Mouse (Mus musculus): ENCODE measurements around the gene Arvcf. TPM values are rescaled to one million over a fixed set of nuclear protein-coding genes. Genes with fewer than 3 reads are reported as not detected.

Gene Arvcf
- polyA plus RNA-seq, 1 experiment, result 26.3 TPM

- H3K27me3 ChIP-seq (ENCODE audit: control insufficient read depth, insufficient read depth, low read length, poor library complexity, severe bottlenecking), result no peaks in the 10 kb centered on the region
- H3K36me3 ChIP-seq (ENCODE audit: control insufficient read depth, insufficient read depth, low read length, poor library complexity, severe bottlenecking), result no peaks in the 10 kb centered on the region
- H3K9ac ChIP-seq (ENCODE audit: low read depth, poor library complexity, severe bottlenecking), result no peak overlapping the region
- peaks cover 3% of the 10 kb centered on the region for H3K4me1 ChIP-seq (ENCODE audit: control insufficient read depth, insufficient read depth, low read length)
- H3K4me3 ChIP-seq (ENCODE audit: low read depth, low read length), result no peak overlapping the region
- TF ChIP-seq EP300 (IDR thresholded peaks at IDR 0.05; ENCODE audit: insufficient read depth, low read depth, low read length), result no peak
- TF ChIP-seq CTCF (IDR thresholded peaks at IDR 0.05; ENCODE audit: low read depth, low read length), result no peak
- no peak for TF ChIP-seq POLR2A (IDR thresholded peaks at IDR 0.05; ENCODE audit: insufficient read depth, low read length)
- H3K9me3 ChIP-seq (replicated peaks; ENCODE audit: control insufficient read depth, insufficient read depth, low read length, poor library complexity, severe bottlenecking), result no peaks in the 10 kb centered on the region
- no peak overlapping the region for H3K27ac ChIP-seq (ENCODE audit: insufficient read depth, low read length)
Observed at GRCm38 (mm10) chr16:18416837-18417236, 68.9 kb downstream of the Arvcf start.

GRCm38 (mm10) chr16:18417491-18417890, 69.5 kb downstream of the Arvcf start:
- TF ChIP-seq POLR2A (IDR thresholded peaks at IDR 0.05; ENCODE audit: insufficient read depth, low read length), result no peak
- TF ChIP-seq EP300 (IDR thresholded peaks at IDR 0.05; ENCODE audit: insufficient read depth, low read depth, low read length), result no peak
- TF ChIP-seq CTCF (IDR thresholded peaks at IDR 0.05; ENCODE audit: low read depth, low read length), result no peak
- no peak overlapping the region for H3K9ac ChIP-seq (ENCODE audit: low read depth, poor library complexity, severe bottlenecking)
- no peak overlapping the region for H3K27ac ChIP-seq (ENCODE audit: insufficient read depth, low read length)
- H3K4me3 ChIP-seq (ENCODE audit: low read depth, low read length), result no peak overlapping the region
- no peaks in the 10 kb centered on the region for H3K9me3 ChIP-seq (replicated peaks; ENCODE audit: control insufficient read depth, insufficient read depth, low read length, poor library complexity, severe bottlenecking)
- peaks cover 3% of the 10 kb centered on the region for H3K4me1 ChIP-seq (ENCODE audit: control insufficient read depth, insufficient read depth, low read length)
- H3K27me3 ChIP-seq (ENCODE audit: control insufficient read depth, insufficient read depth, low read length, poor library complexity, severe bottlenecking), result no peaks in the 10 kb centered on the region
- no peaks in the 10 kb centered on the region for H3K36me3 ChIP-seq (ENCODE audit: control insufficient read depth, insufficient read depth, low read length, poor library complexity, severe bottlenecking)

GRCm38 (mm10) chr16:18418756-18419602, 71.0 kb downstream of the Arvcf start:
- Histone ChIP-seq H3K36me3 (ENCODE audit: control insufficient read depth, insufficient read depth, low read length, poor library complexity, severe bottlenecking) (no peaks in the 10 kb centered on the region), H3K4me1 (ENCODE audit: control insufficient read depth, insufficient read depth, low read length) (peaks cover 3% of the 10 kb centered on the region), H3K9ac (ENCODE audit: low read depth, poor library complexity, severe bottlenecking) (no peak overlapping the region), H3K9me3 (replicated peaks; ENCODE audit: control insufficient read depth, insufficient read depth, low read length, poor library complexity, severe bottlenecking) (no peaks in the 10 kb centered on the region), H3K4me3 (ENCODE audit: low read depth, low read length) (no peak overlapping the region), H3K27ac (ENCODE audit: insufficient read depth, low read length) (no peak overlapping the region), H3K27me3 (ENCODE audit: control insufficient read depth, insufficient read depth, low read length, poor library complexity, severe bottlenecking) (no peaks in the 10 kb centered on the region)
- TF ChIP-seq CTCF (IDR thresholded peaks at IDR 0.05; ENCODE audit: low read depth, low read length) (no peak), POLR2A (IDR thresholded peaks at IDR 0.05; ENCODE audit: insufficient read depth, low read length) (no peak)

GRCm38 (mm10) chr16:18419603-18420026, 71.6 kb downstream of the Arvcf start:
- H3K27ac ChIP-seq (ENCODE audit: insufficient read depth, low read length), result no peak overlapping the region
- H3K27me3 ChIP-seq (ENCODE audit: control insufficient read depth, insufficient read depth, low read length, poor library complexity, severe bottlenecking), result no peaks in the 10 kb centered on the region
- TF ChIP-seq POLR2A (IDR thresholded peaks at IDR 0.05; ENCODE audit: insufficient read depth, low read length) (no peak), EP300 (IDR thresholded peaks at IDR 0.05; ENCODE audit: insufficient read depth, low read depth, low read length) (no peak), CTCF (IDR thresholded peaks at IDR 0.05; ENCODE audit: low read depth, low read length) (no peak)
- peaks cover 3% of the 10 kb centered on the region for H3K4me1 ChIP-seq (ENCODE audit: control insufficient read depth, insufficient read depth, low read length)
- H3K4me3 ChIP-seq (ENCODE audit: low read depth, low read length), result no peak overlapping the region
- no peak overlapping the region for H3K9ac ChIP-seq (ENCODE audit: low read depth, poor library complexity, severe bottlenecking)
- H3K36me3 ChIP-seq (ENCODE audit: control insufficient read depth, insufficient read depth, low read length, poor library complexity, severe bottlenecking), result no peaks in the 10 kb centered on the region
- H3K9me3 ChIP-seq (replicated peaks; ENCODE audit: control insufficient read depth, insufficient read depth, low read length, poor library complexity, severe bottlenecking), result no peaks in the 10 kb centered on the region

- no peak overlapping the region for H3K27ac ChIP-seq (ENCODE audit: insufficient read depth, low read length)
Observed at GRCm38 (mm10) chr16:18420571-18420970, 72.6 kb downstream of the Arvcf start.

GRCm38 (mm10) chr16:18423203-18423914, 75.4 kb downstream of the Arvcf start:
- H3K27me3 ChIP-seq (ENCODE audit: control insufficient read depth, insufficient read depth, low read length, poor library complexity, severe bottlenecking), result no peaks in the 10 kb centered on the region
- TF ChIP-seq CTCF (IDR thresholded peaks at IDR 0.05; ENCODE audit: low read depth, low read length), result no peak
- no peaks in the 10 kb centered on the region for H3K9me3 ChIP-seq (replicated peaks; ENCODE audit: control insufficient read depth, insufficient read depth, low read length, poor library complexity, severe bottlenecking)
- H3K27ac ChIP-seq (ENCODE audit: insufficient read depth, low read length), result no peak overlapping the region
- peaks cover 3% of the 10 kb centered on the region for H3K4me1 ChIP-seq (ENCODE audit: control insufficient read depth, insufficient read depth, low read length)
- H3K9ac ChIP-seq (ENCODE audit: low read depth, poor library complexity, severe bottlenecking), result no peak overlapping the region
- H3K4me3 ChIP-seq (ENCODE audit: low read depth, low read length), result no peak overlapping the region
- H3K36me3 ChIP-seq (ENCODE audit: control insufficient read depth, insufficient read depth, low read length, poor library complexity, severe bottlenecking), result no peaks in the 10 kb centered on the region

More at GRCm38 (mm10) chr16:18420571-18420970, 72.6 kb downstream of the Arvcf start:
- Histone ChIP-seq H3K9ac (ENCODE audit: low read depth, poor library complexity, severe bottlenecking) (no peak overlapping the region), H3K4me1 (ENCODE audit: control insufficient read depth, insufficient read depth, low read length) (peaks cover 3% of the 10 kb centered on the region), H3K36me3 (ENCODE audit: control insufficient read depth, insufficient read depth, low read length, poor library complexity, severe bottlenecking) (no peaks in the 10 kb centered on the region), H3K9me3 (replicated peaks; ENCODE audit: control insufficient read depth, insufficient read depth, low read length, poor library complexity, severe bottlenecking) (no peaks in the 10 kb centered on the region), H3K4me3 (ENCODE audit: low read depth, low read length) (no peak overlapping the region), H3K27me3 (ENCODE audit: control insufficient read depth, insufficient read depth, low read length, poor library complexity, severe bottlenecking) (no peaks in the 10 kb centered on the region)
- TF ChIP-seq CTCF (IDR thresholded peaks at IDR 0.05; ENCODE audit: low read depth, low read length), result no peak
- no peak for TF ChIP-seq EP300 (IDR thresholded peaks at IDR 0.05; ENCODE audit: insufficient read depth, low read depth, low read length)
- no peak for TF ChIP-seq POLR2A (IDR thresholded peaks at IDR 0.05; ENCODE audit: insufficient read depth, low read length)
